Mouse (Mus musculus): Measurements from ENCODE around the gene Sclt1.

- TF ChIP-seq CTCF (conservative IDR thresholded peaks at IDR 0.05; ENCODE audit: insufficient read depth, insufficient read length, low read depth, low read length): peak; percentile 55
- no peak for TF ChIP-seq POLR2A (IDR thresholded peaks at IDR 0.05; ENCODE audit: low read depth, low read length)
Observed at GRCm38 (mm10) chr3:41590695-41591559, 151.4 kb downstream of the Sclt1 start.

Data from kidney, adult 2 months (tissue).